Mouse (Mus musculus): Measurements from ENCODE around the gene Kcnj3. TPM values are rescaled to one million over a fixed set of nuclear protein-coding genes. Genes with fewer than 3 reads are reported as not detected.
"Not testable (repeated sequence)": the region's sequence is repeated elsewhere in the genome, so short reads cannot be mapped to it uniquely, and the experiment has no call there.

The Kcnj3 gene
- polyA plus RNA-seq, 1 experiment from 2014 or later: 5.1 TPM

DNA sequence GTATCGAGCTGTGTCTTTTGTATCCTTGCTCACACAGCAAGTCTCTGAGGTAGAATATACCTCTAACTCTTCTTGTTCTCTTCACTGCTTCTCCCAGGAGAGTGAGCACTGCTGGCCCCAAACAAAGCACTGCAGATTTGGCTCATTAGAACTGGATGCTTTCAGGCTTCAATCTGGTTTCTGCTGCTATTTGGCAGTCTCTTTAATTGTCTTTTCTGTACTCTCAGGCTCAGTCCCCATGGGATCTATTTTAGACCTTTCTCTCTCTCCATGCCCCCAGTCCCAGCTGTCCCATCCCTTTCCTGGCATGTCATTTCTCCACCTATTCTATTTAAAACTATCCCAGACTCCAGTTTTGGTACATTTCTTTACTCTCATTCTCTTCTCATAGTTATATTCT lies 15.0 kb downstream of the Kcnj3 start:
- peaks cover 12% of the 10 kb centered on the region for H3K4me1 ChIP-seq (replicated peaks)
- H3K27ac ChIP-seq: no peak overlapping the region
- H3K4me3 ChIP-seq: no peak overlapping the region
- H3K9me3 ChIP-seq: no peaks in the 10 kb centered on the region
- ATAC-seq (ENCODE audit: low FRiP score): 0 out of 2 replicates have a peak, but pooled peaks have one; percentile 43
- 44% methylated on average over 1 of the region's 1 CpGs for WGBS
- H3K36me3 ChIP-seq: no peaks in the 10 kb centered on the region
- H3K9ac ChIP-seq: no peak overlapping the region
- no peaks in the 10 kb centered on the region for H3K27me3 ChIP-seq
- H3K4me2 ChIP-seq: no peak overlapping the region

DNA sequence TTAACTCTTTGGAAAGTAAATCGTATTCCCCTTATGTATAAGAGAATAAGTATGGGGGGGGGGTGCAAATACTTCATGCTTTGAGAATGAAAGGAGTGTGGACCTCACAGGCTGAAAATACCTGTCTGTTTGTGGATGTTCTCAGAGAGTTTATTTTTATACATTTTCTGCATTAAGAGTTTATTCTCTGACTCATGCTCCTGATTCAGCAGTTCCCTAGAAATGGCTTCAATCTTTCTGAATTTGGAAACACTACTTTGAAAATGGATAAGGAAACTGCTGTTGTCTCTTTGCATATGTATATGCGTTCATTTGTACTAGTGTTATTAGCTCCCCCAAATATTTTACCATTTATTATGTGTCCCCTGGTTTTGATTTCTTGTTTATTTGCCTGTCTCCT lies 23.4 kb downstream of the Kcnj3 start:
- H3K27ac ChIP-seq: no peak overlapping the region
- 89% methylated on average over 2 of the region's 2 CpGs for WGBS
- no peaks in the 10 kb centered on the region for H3K27me3 ChIP-seq
- H3K4me3 ChIP-seq: no peak overlapping the region
- no peaks in the 10 kb centered on the region for H3K36me3 ChIP-seq
- H3K9me3 ChIP-seq: no peaks in the 10 kb centered on the region
- no peak overlapping the region for H3K9ac ChIP-seq
- no peak overlapping the region for H3K4me2 ChIP-seq
- no peaks in the 10 kb centered on the region for H3K4me1 ChIP-seq (replicated peaks)
- ATAC-seq (ENCODE audit: low FRiP score): no peak

DNA sequence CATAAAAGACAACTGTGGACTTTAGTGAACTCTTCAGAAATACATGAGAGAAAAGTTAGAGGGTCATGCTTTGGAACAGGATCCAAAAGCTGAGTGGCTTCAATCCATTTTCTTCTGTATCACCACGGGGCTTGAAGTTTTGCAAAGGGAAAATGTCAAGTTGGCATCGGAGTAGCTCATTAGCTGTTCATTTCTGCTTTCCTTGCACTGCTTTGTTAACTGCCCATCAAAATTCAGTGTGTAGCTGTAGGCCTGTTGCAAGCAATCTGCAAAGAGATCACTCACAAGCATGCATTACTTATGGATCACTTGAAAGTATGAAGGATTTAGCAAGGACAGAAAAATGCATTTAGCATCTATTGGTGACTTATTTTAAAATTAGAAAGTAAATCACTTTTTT lies 33.4 kb downstream of the Kcnj3 start:
- Histone ChIP-seq H3K36me3 (no peaks in the 10 kb centered on the region), H3K9ac (no peak overlapping the region), H3K4me1 (replicated peaks) (no peaks in the 10 kb centered on the region), H3K27ac (no peak overlapping the region), H3K9me3 (no peaks in the 10 kb centered on the region), H3K27me3 (no peaks in the 10 kb centered on the region), H3K4me3 (no peak overlapping the region), H3K4me2 (no peak overlapping the region)
- WGBS: 62% methylated on average over 2 of the region's 2 CpGs
- no peak for ATAC-seq (ENCODE audit: low FRiP score)

GRCm38 (mm10) chr2:55470006-55470405 lies 34.2 kb downstream of the Kcnj3 start:
- ATAC-seq (ENCODE audit: low FRiP score): no peak
- 90% methylated on average over 2 of the region's 2 CpGs for WGBS

DNA sequence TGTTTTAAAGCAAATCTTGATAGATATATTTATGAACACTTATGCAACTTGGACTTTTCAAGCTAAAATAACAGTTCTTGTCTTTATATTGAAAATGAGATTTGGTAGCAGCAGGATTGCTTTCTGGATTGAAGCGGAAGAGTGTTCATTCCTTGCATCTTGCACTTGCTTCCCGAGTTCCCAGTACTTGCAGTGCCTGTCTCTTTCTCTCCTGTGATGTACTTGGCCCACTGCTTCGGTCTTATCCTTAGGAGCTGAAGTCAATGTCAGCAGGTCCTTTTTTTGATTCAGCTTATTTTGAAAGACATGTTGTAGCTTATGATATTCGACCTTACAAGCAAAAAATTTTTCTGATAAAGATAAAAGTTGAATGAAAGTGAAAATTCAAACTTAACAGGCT lies 43.7 kb downstream of the Kcnj3 start:
- Histone ChIP-seq H3K4me2 (no peak overlapping the region), H3K9me3 (no peaks in the 10 kb centered on the region), H3K4me3 (no peak overlapping the region), H3K27me3 (no peaks in the 10 kb centered on the region), H3K36me3 (no peaks in the 10 kb centered on the region), H3K4me1 (replicated peaks) (no peaks in the 10 kb centered on the region), H3K9ac (no peak overlapping the region), H3K27ac (no peak overlapping the region)
- WGBS: 79% methylated on average over 4 of the region's 4 CpGs
- ATAC-seq (ENCODE audit: low FRiP score): no peak

More at GRCm38 (mm10) chr2:55470006-55470405, 34.2 kb downstream of the Kcnj3 start:
- Histone ChIP-seq H3K4me3 (no peak overlapping the region), H3K9ac (no peak overlapping the region), H3K9me3 (no peaks in the 10 kb centered on the region), H3K36me3 (no peaks in the 10 kb centered on the region), H3K4me1 (replicated peaks) (no peaks in the 10 kb centered on the region), H3K27ac (no peak overlapping the region), H3K27me3 (no peaks in the 10 kb centered on the region), H3K4me2 (no peak overlapping the region)

DNA sequence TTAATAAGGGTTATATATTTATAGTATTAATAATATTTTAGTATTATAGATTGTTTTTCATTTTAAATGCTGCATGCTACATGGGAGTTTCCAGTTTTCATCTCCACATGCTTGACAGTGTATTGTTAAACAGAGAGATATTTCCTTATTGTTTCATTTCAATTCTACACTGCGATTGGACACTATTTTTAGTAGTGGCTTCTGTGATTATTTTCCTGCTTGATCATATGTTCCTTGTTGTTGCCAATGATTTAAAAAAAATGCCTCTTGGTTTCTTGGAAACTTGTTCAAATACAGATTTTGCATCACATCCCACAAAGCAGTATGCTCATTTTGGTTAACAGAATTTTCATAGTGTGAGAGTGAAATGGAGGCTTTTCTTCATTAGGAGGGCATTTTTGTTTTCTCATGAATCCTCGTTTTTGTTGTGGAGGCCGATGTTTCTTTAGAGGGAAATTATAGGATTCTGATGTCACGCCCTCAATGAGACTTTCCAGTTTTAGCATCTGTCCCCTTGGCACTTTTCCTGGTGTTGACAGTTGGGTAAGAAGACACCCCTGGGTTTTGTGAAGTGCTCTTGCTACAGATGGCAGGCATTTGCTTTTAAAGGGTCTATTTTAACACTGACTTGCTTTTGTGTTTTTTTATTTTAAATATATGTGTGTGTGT lies 44.3 kb downstream of the Kcnj3 start:
- H3K36me3 ChIP-seq: no peaks in the 10 kb centered on the region
- H3K4me2 ChIP-seq: no peak overlapping the region
- ATAC-seq (ENCODE audit: low FRiP score): no peak
- H3K27me3 ChIP-seq: no peaks in the 10 kb centered on the region
- no peak overlapping the region for H3K4me3 ChIP-seq
- H3K9ac ChIP-seq: no peak overlapping the region
- no peak overlapping the region; the same call in 1 of the 2 replicates for H3K27ac ChIP-seq
- no peaks in the 10 kb centered on the region for H3K9me3 ChIP-seq
- WGBS: 77% methylated on average over 4 of the region's 4 CpGs
- no peaks in the 10 kb centered on the region for H3K4me1 ChIP-seq (replicated peaks)

DNA sequence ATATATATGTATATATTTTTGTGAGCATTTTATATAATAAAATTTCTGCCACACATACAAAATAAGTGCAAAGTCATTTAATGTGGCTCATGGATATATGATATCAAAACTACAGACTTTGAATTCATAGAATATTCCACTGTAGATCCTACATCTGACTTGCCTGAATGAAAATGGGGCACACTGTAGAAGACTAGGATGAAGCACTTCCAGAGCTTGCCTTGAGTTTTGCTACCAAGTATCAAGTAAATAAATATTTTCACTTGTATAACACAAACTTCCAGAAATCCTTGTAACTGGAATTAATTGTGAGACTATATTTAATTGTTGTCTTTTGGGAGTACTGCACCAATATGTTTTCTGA lies 44.8 kb downstream of the Kcnj3 start:
- Histone ChIP-seq H3K4me1 (replicated peaks) (no peaks in the 10 kb centered on the region), H3K9me3 (no peaks in the 10 kb centered on the region), H3K27me3 (no peaks in the 10 kb centered on the region), H3K4me2 (no peak overlapping the region), H3K27ac (no peak overlapping the region), H3K9ac (no peak overlapping the region), H3K36me3 (no peaks in the 10 kb centered on the region), H3K4me3 (no peak overlapping the region)
- ATAC-seq (ENCODE audit: low FRiP score): no peak

GRCm38 (mm10) chr2:55485500-55486129 lies 49.8 kb downstream of the Kcnj3 start:
- WGBS: 93% methylated on average over 7 of the region's 7 CpGs
- H3K4me3 ChIP-seq; H3K9ac ChIP-seq; H3K4me2 ChIP-seq; H3K9me3 ChIP-seq; ATAC-seq (ENCODE audit: low FRiP score); H3K36me3 ChIP-seq; H3K27ac ChIP-seq; H3K4me1 ChIP-seq (replicated peaks); H3K27me3 ChIP-seq: not testable (repeated sequence)

- Histone ChIP-seq H3K36me3 (no peaks in the 10 kb centered on the region), H3K27ac (no peak overlapping the region), H3K27me3 (no peaks in the 10 kb centered on the region), H3K4me3 (no peak overlapping the region), H3K4me1 (replicated peaks) (no peaks in the 10 kb centered on the region), H3K9ac (no peak overlapping the region), H3K4me2 (no peak overlapping the region), H3K9me3 (no peaks in the 10 kb centered on the region)
- 84% methylated on average over 9 of the region's 9 CpGs for WGBS
- no peak for ATAC-seq (ENCODE audit: low FRiP score)
Observed at GRCm38 (mm10) chr2:55503390-55504176, 67.8 kb downstream of the Kcnj3 start.

- 93% methylated on average over 1 of the region's 1 CpGs for WGBS
- no peak for ATAC-seq (ENCODE audit: low FRiP score)
- Histone ChIP-seq H3K27ac (no peak overlapping the region), H3K4me1 (replicated peaks) (no peaks in the 10 kb centered on the region), H3K36me3 (no peaks in the 10 kb centered on the region), H3K4me2 (no peak overlapping the region), H3K9me3 (no peaks in the 10 kb centered on the region), H3K9ac (no peak overlapping the region), H3K4me3 (no peak overlapping the region), H3K27me3 (no peaks in the 10 kb centered on the region)
Observed at GRCm38 (mm10) chr2:55505712-55506111, 69.9 kb downstream of the Kcnj3 start.

DNA sequence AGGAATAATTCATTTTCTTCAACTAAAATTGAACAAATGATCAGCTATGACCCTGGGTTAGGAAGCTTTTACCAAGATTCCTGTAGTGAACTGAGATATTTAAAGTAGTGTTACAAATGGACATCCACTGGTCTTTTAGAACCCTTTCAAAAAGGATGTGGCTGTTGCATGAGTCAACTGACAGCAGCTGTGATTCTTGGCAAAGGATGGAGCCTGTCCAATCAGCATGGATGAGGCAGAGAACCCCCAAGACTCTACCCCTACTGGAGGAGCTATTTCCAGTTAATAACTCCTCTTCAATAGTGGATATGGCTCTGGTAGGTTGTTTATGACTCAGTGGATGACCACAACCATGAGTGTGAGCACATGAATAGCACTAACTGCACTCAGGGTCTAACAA lies 81.5 kb downstream of the Kcnj3 start:
- no peak overlapping the region for H3K4me2 ChIP-seq
- H3K27ac ChIP-seq: no peak overlapping the region
- H3K9me3 ChIP-seq: no peaks in the 10 kb centered on the region
- no peak overlapping the region for H3K4me3 ChIP-seq
- H3K4me1 ChIP-seq (replicated peaks): no peaks in the 10 kb centered on the region
- no peaks in the 10 kb centered on the region for H3K27me3 ChIP-seq
- H3K9ac ChIP-seq: no peak overlapping the region
- ATAC-seq (ENCODE audit: low FRiP score): no peak
- no peaks in the 10 kb centered on the region for H3K36me3 ChIP-seq

GRCm38 (mm10) chr2:55532738-55533491 lies 97.1 kb downstream of the Kcnj3 start:
- H3K4me1 ChIP-seq (replicated peaks): no peaks in the 10 kb centered on the region
- H3K4me2 ChIP-seq: no peak overlapping the region
- ATAC-seq (ENCODE audit: low FRiP score): no peak
- WGBS: 86% methylated on average over 8 of the region's 8 CpGs
- H3K9me3 ChIP-seq: no peaks in the 10 kb centered on the region
- H3K27me3 ChIP-seq: no peaks in the 10 kb centered on the region
- H3K9ac ChIP-seq: no peak overlapping the region
- no peak overlapping the region for H3K4me3 ChIP-seq
- no peak overlapping the region for H3K27ac ChIP-seq
- H3K36me3 ChIP-seq: no peaks in the 10 kb centered on the region
